Mouse (Mus musculus): Measurements from ENCODE around the gene Tmem237. TPM values are rescaled to one million over a fixed set of nuclear protein-coding genes. Genes with fewer than 3 reads are reported as not detected.

Tmem237 gene
- polyA plus RNA-seq, 1 experiment from 2014 or later: 51.0 TPM

- Histone ChIP-seq H3K4me3 (ENCODE audit: low read length) (no peak overlapping the region), H3K9ac (ENCODE audit: low read depth, low read length) (no peak overlapping the region), H3K27me3 (replicated peaks; ENCODE audit: control insufficient read depth, insufficient read depth, low read length) (no peaks in the 10 kb centered on the region), H3K9me3 (ENCODE audit: control insufficient read depth, low read length) (no peaks in the 10 kb centered on the region), H3K4me2 (ENCODE audit: low read length) (no peak overlapping the region), H3K27ac (ENCODE audit: low read depth, low read length) (no peak overlapping the region), H3K36me3 (ENCODE audit: control insufficient read depth, insufficient read depth, low read length) (peaks cover 8% of the 10 kb centered on the region), H3K4me1 (ENCODE audit: control insufficient read depth, insufficient read depth, low read depth, low read length) (no peaks in the 10 kb centered on the region)
- ATAC-seq: no peak
- WGBS: 86% methylated on average over 6 of the region's 6 CpGs
Measured at GRCm38 (mm10) chr1:59161396-59161795, 41.2 kb upstream of the Tmem237 start.

GRCm38 (mm10) chr1:59160871-59161270 lies 40.7 kb upstream of the Tmem237 start:
- H3K36me3 ChIP-seq (ENCODE audit: control insufficient read depth, insufficient read depth, low read length): peaks cover 5% of the 10 kb centered on the region; the same call in 1 of the 2 replicates
- 78% methylated on average over 6 of the region's 6 CpGs for WGBS
- ATAC-seq: no peak

DNA sequence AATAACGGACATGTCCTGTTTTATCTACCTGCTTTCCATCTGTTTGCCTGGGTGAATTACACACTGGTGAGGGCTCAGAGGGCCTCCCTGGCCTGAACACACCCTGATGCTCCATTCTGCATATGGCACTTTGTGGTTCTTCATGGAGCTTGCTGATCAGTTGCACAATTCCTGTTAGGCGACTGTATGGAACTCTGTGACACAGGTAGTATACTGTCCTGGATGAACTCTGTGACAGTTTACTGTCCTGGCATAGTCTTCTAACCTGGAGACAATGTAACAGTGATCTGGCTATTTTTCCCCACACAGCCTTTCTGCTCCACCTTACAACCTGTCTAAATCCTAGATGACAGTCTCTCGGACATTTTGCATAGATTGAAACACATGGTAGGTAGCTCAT lies 38.9 kb upstream of the Tmem237 start:
- no peak for ATAC-seq
- no peaks in the 10 kb centered on the region for H3K27me3 ChIP-seq (replicated peaks; ENCODE audit: control insufficient read depth, insufficient read depth, low read length)
- WGBS: 85% methylated on average over 3 of the region's 3 CpGs

More at GRCm38 (mm10) chr1:59160871-59161270, 40.7 kb upstream of the Tmem237 start:
- H3K27me3 ChIP-seq (replicated peaks; ENCODE audit: control insufficient read depth, insufficient read depth, low read length): no peaks in the 10 kb centered on the region
- H3K4me1 ChIP-seq (ENCODE audit: control insufficient read depth, insufficient read depth, low read depth, low read length): no peaks in the 10 kb centered on the region
- no peaks in the 10 kb centered on the region for H3K9me3 ChIP-seq (ENCODE audit: control insufficient read depth, low read length)
- H3K27ac ChIP-seq (ENCODE audit: low read depth, low read length): no peak overlapping the region
- no peak overlapping the region for H3K4me3 ChIP-seq (ENCODE audit: low read length)
- no peak overlapping the region for H3K9ac ChIP-seq (ENCODE audit: low read depth, low read length)
- no peak overlapping the region for H3K4me2 ChIP-seq (ENCODE audit: low read length)

DNA sequence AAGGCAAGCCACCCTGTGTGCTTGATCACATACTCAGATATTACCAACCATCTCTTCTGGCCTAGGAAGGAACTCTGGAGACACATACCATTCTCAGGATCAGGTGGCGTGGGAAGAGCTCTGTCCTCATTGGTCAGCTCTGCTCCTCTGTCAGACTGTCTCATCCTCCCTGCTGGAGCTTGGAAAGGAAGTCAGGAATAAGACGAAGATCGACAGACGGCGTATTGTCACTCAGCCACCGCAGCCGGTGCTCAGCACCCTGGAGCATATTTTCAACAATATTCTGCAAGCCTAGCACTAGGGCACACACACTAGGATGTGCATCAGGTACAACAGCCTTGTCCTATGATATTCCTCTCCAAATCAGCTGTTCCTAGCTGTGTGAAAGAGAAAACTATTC lies 38.3 kb upstream of the Tmem237 start:
- no peak overlapping the region for H3K9ac ChIP-seq (ENCODE audit: low read depth, low read length)
- no peaks in the 10 kb centered on the region for H3K27me3 ChIP-seq (replicated peaks; ENCODE audit: control insufficient read depth, insufficient read depth, low read length)
- no peaks in the 10 kb centered on the region for H3K4me1 ChIP-seq (ENCODE audit: control insufficient read depth, insufficient read depth, low read depth, low read length)
- ATAC-seq: no peak
- H3K9me3 ChIP-seq (ENCODE audit: control insufficient read depth, low read length): no peaks in the 10 kb centered on the region
- 84% methylated on average over 7 of the region's 7 CpGs for WGBS
- H3K27ac ChIP-seq (ENCODE audit: low read depth, low read length): no peak overlapping the region
- no peak overlapping the region for H3K4me2 ChIP-seq (ENCODE audit: low read length)
- H3K36me3 ChIP-seq (ENCODE audit: control insufficient read depth, insufficient read depth, low read length): peaks cover 3% of the 10 kb centered on the region; the same call in 1 of the 2 replicates
- no peak overlapping the region for H3K4me3 ChIP-seq (ENCODE audit: low read length)

More for the DNA sequence above, 38.9 kb upstream of the Tmem237 start:
- Histone ChIP-seq H3K4me1 (ENCODE audit: control insufficient read depth, insufficient read depth, low read depth, low read length) (no peaks in the 10 kb centered on the region), H3K27ac (ENCODE audit: low read depth, low read length) (no peak overlapping the region), H3K4me2 (ENCODE audit: low read length) (no peak overlapping the region), H3K4me3 (ENCODE audit: low read length) (no peak overlapping the region), H3K9me3 (ENCODE audit: control insufficient read depth, low read length) (no peaks in the 10 kb centered on the region), H3K9ac (ENCODE audit: low read depth, low read length) (no peak overlapping the region), H3K36me3 (ENCODE audit: control insufficient read depth, insufficient read depth, low read length) (peaks cover 5% of the 10 kb centered on the region; the same call in 1 of the 2 replicates)

- ATAC-seq: no peak
- Histone ChIP-seq H3K9ac (ENCODE audit: low read depth, low read length) (no peak overlapping the region), H3K36me3 (ENCODE audit: control insufficient read depth, insufficient read depth, low read length) (peaks cover 3% of the 10 kb centered on the region; the same call in 1 of the 2 replicates), H3K27me3 (replicated peaks; ENCODE audit: control insufficient read depth, insufficient read depth, low read length) (no peaks in the 10 kb centered on the region), H3K4me2 (ENCODE audit: low read length) (no peak overlapping the region), H3K4me3 (ENCODE audit: low read length) (no peak overlapping the region), H3K27ac (ENCODE audit: low read depth, low read length) (no peak overlapping the region), H3K9me3 (ENCODE audit: control insufficient read depth, low read length) (no peaks in the 10 kb centered on the region), H3K4me1 (ENCODE audit: control insufficient read depth, insufficient read depth, low read depth, low read length) (no peaks in the 10 kb centered on the region)
- 90% methylated on average over 4 of the region's 4 CpGs for WGBS
Measured at GRCm38 (mm10) chr1:59157846-59158245, 37.6 kb upstream of the Tmem237 start.

DNA sequence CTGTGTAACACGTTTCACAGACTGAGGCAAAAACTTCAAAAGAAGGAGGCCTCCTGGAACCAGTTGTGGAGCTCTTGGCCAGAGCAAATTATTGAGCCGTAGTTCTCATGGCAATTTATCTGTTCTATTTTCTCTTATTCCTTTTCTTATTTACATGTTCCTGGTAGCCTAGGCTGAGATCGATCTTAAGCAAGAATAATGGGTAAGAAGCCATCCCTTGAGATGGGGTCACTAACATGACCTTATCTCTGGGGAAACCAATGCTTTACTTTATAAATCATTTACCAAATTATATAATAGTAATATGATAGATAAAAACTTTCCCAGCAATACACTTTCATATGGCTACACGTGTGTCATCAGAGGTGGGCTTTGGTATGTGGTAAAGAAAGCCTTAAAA lies 32.1 kb upstream of the Tmem237 start:
- Histone ChIP-seq H3K9me3 (ENCODE audit: control insufficient read depth, low read length) (no peaks in the 10 kb centered on the region), H3K27ac (ENCODE audit: low read depth, low read length) (no peak overlapping the region), H3K4me3 (ENCODE audit: low read length) (no peak overlapping the region), H3K9ac (ENCODE audit: low read depth, low read length) (no peak overlapping the region), H3K4me2 (ENCODE audit: low read length) (no peak overlapping the region), H3K36me3 (ENCODE audit: control insufficient read depth, insufficient read depth, low read length) (no peaks in the 10 kb centered on the region), H3K27me3 (replicated peaks; ENCODE audit: control insufficient read depth, insufficient read depth, low read length) (no peaks in the 10 kb centered on the region), H3K4me1 (ENCODE audit: control insufficient read depth, insufficient read depth, low read depth, low read length) (no peaks in the 10 kb centered on the region)
- no peak for ATAC-seq
- 74% methylated on average over 4 of the region's 4 CpGs for WGBS

- no peak overlapping the region for H3K9ac ChIP-seq (ENCODE audit: low read depth, low read length)
- no peaks in the 10 kb centered on the region for H3K27me3 ChIP-seq (replicated peaks; ENCODE audit: control insufficient read depth, insufficient read depth, low read length)
- H3K9me3 ChIP-seq (ENCODE audit: control insufficient read depth, low read length): no peaks in the 10 kb centered on the region
- no peak overlapping the region for H3K27ac ChIP-seq (ENCODE audit: low read depth, low read length)
- no peaks in the 10 kb centered on the region for H3K36me3 ChIP-seq (ENCODE audit: control insufficient read depth, insufficient read depth, low read length)
- H3K4me3 ChIP-seq (ENCODE audit: low read length): no peak overlapping the region
- no peak overlapping the region for H3K4me2 ChIP-seq (ENCODE audit: low read length)
- H3K4me1 ChIP-seq (ENCODE audit: control insufficient read depth, insufficient read depth, low read depth, low read length): no peaks in the 10 kb centered on the region
- ATAC-seq: no peak
- WGBS: 88% methylated on average over 5 of the region's 5 CpGs
Measured at GRCm38 (mm10) chr1:59150542-59150941, 30.3 kb upstream of the Tmem237 start.

DNA sequence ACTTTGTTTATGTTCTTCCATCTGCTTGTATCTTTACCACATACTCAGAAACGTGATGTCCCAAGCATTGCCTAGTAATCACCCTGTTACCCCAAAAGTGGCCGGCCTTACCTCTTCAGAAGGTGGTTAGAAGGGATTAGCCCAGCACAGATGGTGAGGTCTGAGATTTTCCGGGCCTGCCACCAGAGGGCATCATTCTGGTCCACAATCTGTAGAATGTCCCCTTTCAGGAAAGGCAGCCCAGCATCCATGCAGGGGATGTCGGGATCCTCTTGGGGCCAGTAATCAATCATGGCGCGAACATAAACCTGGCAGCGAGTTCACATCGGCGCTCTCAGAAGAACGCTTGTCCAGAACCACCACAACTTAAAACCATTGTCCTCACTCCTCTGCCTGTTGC lies 24.3 kb upstream of the Tmem237 start:
- Histone ChIP-seq H3K4me1 (ENCODE audit: control insufficient read depth, insufficient read depth, low read depth, low read length) (no peaks in the 10 kb centered on the region), H3K27me3 (replicated peaks; ENCODE audit: control insufficient read depth, insufficient read depth, low read length) (no peaks in the 10 kb centered on the region), H3K9ac (ENCODE audit: low read depth, low read length) (no peak overlapping the region), H3K4me3 (ENCODE audit: low read length) (no peak overlapping the region), H3K9me3 (ENCODE audit: control insufficient read depth, low read length) (no peaks in the 10 kb centered on the region), H3K4me2 (ENCODE audit: low read length) (no peak overlapping the region), H3K27ac (ENCODE audit: low read depth, low read length) (no peak overlapping the region), H3K36me3 (ENCODE audit: control insufficient read depth, insufficient read depth, low read length) (no peaks in the 10 kb centered on the region)
- no peak for ATAC-seq
- whole genome bisulfite sequencing: 79% methylated on average over 10 of the region's 10 CpGs

DNA sequence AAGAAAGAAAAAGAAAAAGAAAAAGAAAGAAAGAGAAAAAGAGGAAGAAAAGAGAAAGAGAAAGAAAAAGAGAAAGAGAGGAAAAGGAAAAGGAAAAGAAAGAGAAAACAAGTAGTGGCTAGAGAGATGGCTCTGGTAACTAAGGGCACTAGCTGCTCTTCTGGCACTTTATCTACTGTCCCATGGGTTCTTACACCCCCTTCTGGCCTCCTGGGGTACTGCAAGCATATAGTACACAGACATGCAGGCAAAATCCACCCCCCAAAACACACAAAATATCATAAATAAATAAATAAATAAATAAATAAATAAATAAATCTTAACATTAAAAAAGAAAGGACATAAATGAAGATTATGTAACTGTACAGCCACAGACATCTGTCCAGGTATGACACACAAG lies 22.6 kb upstream of the Tmem237 start:
- Histone ChIP-seq H3K27me3 (replicated peaks; ENCODE audit: control insufficient read depth, insufficient read depth, low read length) (no peaks in the 10 kb centered on the region), H3K4me2 (ENCODE audit: low read length) (no peak overlapping the region), H3K27ac (ENCODE audit: low read depth, low read length) (no peak overlapping the region), H3K4me1 (ENCODE audit: control insufficient read depth, insufficient read depth, low read depth, low read length) (no peaks in the 10 kb centered on the region), H3K9ac (ENCODE audit: low read depth, low read length) (no peak overlapping the region), H3K9me3 (ENCODE audit: control insufficient read depth, low read length) (no peaks in the 10 kb centered on the region), H3K4me3 (ENCODE audit: low read length) (no peak overlapping the region), H3K36me3 (ENCODE audit: control insufficient read depth, insufficient read depth, low read length) (no peaks in the 10 kb centered on the region)
- ATAC-seq: no peak

GRCm38 (mm10) chr1:59134419-59134818 lies 14.2 kb upstream of the Tmem237 start:
- Histone ChIP-seq H3K4me1 (ENCODE audit: control insufficient read depth, insufficient read depth, low read depth, low read length) (no peaks in the 10 kb centered on the region), H3K27me3 (replicated peaks; ENCODE audit: control insufficient read depth, insufficient read depth, low read length) (no peaks in the 10 kb centered on the region), H3K9ac (ENCODE audit: low read depth, low read length) (no peak overlapping the region), H3K27ac (ENCODE audit: low read depth, low read length) (no peak overlapping the region), H3K4me2 (ENCODE audit: low read length) (no peak overlapping the region), H3K9me3 (ENCODE audit: control insufficient read depth, low read length) (no peaks in the 10 kb centered on the region), H3K36me3 (ENCODE audit: control insufficient read depth, insufficient read depth, low read length) (no peaks in the 10 kb centered on the region), H3K4me3 (ENCODE audit: low read length) (no peak overlapping the region)
- WGBS: 82% methylated on average over 5 of the region's 5 CpGs
- ATAC-seq: no peak
